Mouse (Mus musculus): ENCODE data around the gene Astn1.

Astn1 gene

GRCm38 (mm10) chr1:158361964-158362291 lies at the start of gene Astn1:
TSS of gene Astn1 (plus strand) at chr1:158362273.
- DNase-seq (ENCODE audit: low spot score): no peak

- no peak for DNase-seq (ENCODE audit: low spot score)
Observed at GRCm38 (mm10) chr1:158323325-158323724, 38.7 kb upstream of the Astn1 start.

GRCm38 (mm10) chr1:158328126-158328525 lies 33.9 kb upstream of the Astn1 start:
- no peak for DNase-seq (ENCODE audit: low spot score)

GRCm38 (mm10) chr1:158328839-158329238 lies 33.2 kb upstream of the Astn1 start:
- no peak for DNase-seq (ENCODE audit: low spot score)

- DNase-seq (ENCODE audit: low spot score): no peak
Observed at GRCm38 (mm10) chr1:158343243-158343714, 18.8 kb upstream of the Astn1 start.

- no peak for DNase-seq (ENCODE audit: low spot score)
Observed at GRCm38 (mm10) chr1:158353656-158354371, 8.3 kb upstream of the Astn1 start.

GRCm38 (mm10) chr1:158355177-158356050 lies 6.7 kb upstream of the Astn1 start:
- DNase-seq (ENCODE audit: low spot score): no peak

- no peak for DNase-seq (ENCODE audit: low spot score)
Observed at GRCm38 (mm10) chr1:158356051-158356461, 6.0 kb upstream of the Astn1 start, which contains the start of gene Brinp2. TSS of gene Brinp2 (minus strand) at chr1:158356326.

- DNase-seq (ENCODE audit: low spot score): no peak
Observed at GRCm38 (mm10) chr1:158362292-158363101, 424 bp downstream of the Astn1 start.

- DNase-seq (ENCODE audit: low spot score): no peak
Observed at GRCm38 (mm10) chr1:158364461-158364860, 2.4 kb downstream of the Astn1 start.

GRCm38 (mm10) chr1:158382277-158382676 lies 20.2 kb downstream of the Astn1 start:
- no peak for DNase-seq (ENCODE audit: low spot score)

- DNase-seq (ENCODE audit: low spot score): no peak
Observed at GRCm38 (mm10) chr1:158383210-158383609, 21.1 kb downstream of the Astn1 start.

- no peak for DNase-seq (ENCODE audit: low spot score)
Observed at GRCm38 (mm10) chr1:158385311-158385710, 23.2 kb downstream of the Astn1 start.

- DNase-seq (ENCODE audit: low spot score): no peak
Observed at GRCm38 (mm10) chr1:158386781-158387180, 24.7 kb downstream of the Astn1 start.

- no peak for DNase-seq (ENCODE audit: low spot score)
Observed at GRCm38 (mm10) chr1:158388995-158389394, 26.9 kb downstream of the Astn1 start.

GRCm38 (mm10) chr1:158390693-158391092 lies 28.6 kb downstream of the Astn1 start:
- no peak for DNase-seq (ENCODE audit: low spot score)

- DNase-seq (ENCODE audit: low spot score): no peak
Observed at GRCm38 (mm10) chr1:158397058-158397457, 35.0 kb downstream of the Astn1 start.

- DNase-seq (ENCODE audit: low spot score): no peak
Observed at GRCm38 (mm10) chr1:158400898-158401297, 38.8 kb downstream of the Astn1 start.

- DNase-seq (ENCODE audit: low spot score): no peak
Observed at GRCm38 (mm10) chr1:158405899-158406769, 44.1 kb downstream of the Astn1 start.

- no peak for DNase-seq (ENCODE audit: low spot score)
Observed at GRCm38 (mm10) chr1:158408124-158408523, 46.1 kb downstream of the Astn1 start.

GRCm38 (mm10) chr1:158411146-158411545 lies 49.1 kb downstream of the Astn1 start:
- DNase-seq (ENCODE audit: low spot score): no peak
